Mouse (Mus musculus): ENCODE measurements at regions not wholly inside any gene's neighbourhood (a gene's known extent, or its start where the extent isn't known, plus 50 kb on each side); places are given as distances from the start of the nearest gene placed in this dataset.
"Not testable (repeated sequence)": the region's sequence is repeated elsewhere in the genome, so short reads cannot be mapped to it uniquely, and the experiment has no call there.

GRCm38 (mm10) chr1:140693482-140693881, 447.5 kb downstream of the Kcnt2 start:
- no peaks in the 10 kb centered on the region for H3K4me1 ChIP-seq (replicated peaks; ENCODE audit: control insufficient read depth, insufficient read depth, low read length)
- 96% methylated on average over 7 of the region's 7 CpGs for WGBS
- no peak overlapping the region for H3K9ac ChIP-seq
- no peaks in the 10 kb centered on the region for H3K27me3 ChIP-seq (ENCODE audit: control insufficient read depth, insufficient read depth, low read length)
- H3K27ac ChIP-seq = no peak overlapping the region
- no peak overlapping the region for H3K4me3 ChIP-seq (replicated peaks; ENCODE audit: low read length)
- no peak overlapping the region for H3K4me2 ChIP-seq (replicated peaks)
- no peaks in the 10 kb centered on the region for H3K9me3 ChIP-seq (ENCODE audit: control insufficient read depth, low read length)
- no peak for ATAC-seq (ENCODE audit: low FRiP score)
- no peak for DNase-seq (ENCODE audit: low spot score)
- H3K36me3 ChIP-seq (replicated peaks; ENCODE audit: control insufficient read depth, insufficient read depth) = no peaks in the 10 kb centered on the region

GRCm38 (mm10) chr1:140730189-140730588, 484.2 kb downstream of the Kcnt2 start:
- 96% methylated on average over 1 of the region's 1 CpGs for WGBS
- ATAC-seq (ENCODE audit: low FRiP score) (no peak), DNase-seq (ENCODE audit: low spot score) (no peak)
- Histone ChIP-seq H3K36me3 (replicated peaks; ENCODE audit: control insufficient read depth, insufficient read depth) (no peaks in the 10 kb centered on the region), H3K4me2 (replicated peaks) (no peak overlapping the region), H3K27ac (no peak overlapping the region), H3K9ac (no peak overlapping the region), H3K4me3 (replicated peaks; ENCODE audit: low read length) (no peak overlapping the region), H3K4me1 (replicated peaks; ENCODE audit: control insufficient read depth, insufficient read depth, low read length) (no peaks in the 10 kb centered on the region), H3K9me3 (ENCODE audit: control insufficient read depth, low read length) (no peaks in the 10 kb centered on the region), H3K27me3 (ENCODE audit: control insufficient read depth, insufficient read depth, low read length) (no peaks in the 10 kb centered on the region)

GRCm38 (mm10) chr1:140739001-140739728, 493.2 kb downstream of the Kcnt2 start:
- Histone ChIP-seq H3K9ac (no peak overlapping the region), H3K4me2 (replicated peaks) (no peak overlapping the region)

GRCm38 (mm10) chr1:140740081-140740480, 494.1 kb downstream of the Kcnt2 start:
- H3K4me2 ChIP-seq (replicated peaks) = no peak overlapping the region
- no peaks in the 10 kb centered on the region for H3K27me3 ChIP-seq (ENCODE audit: control insufficient read depth, insufficient read depth, low read length)
- no peak for ATAC-seq (ENCODE audit: low FRiP score)
- H3K4me1 ChIP-seq (replicated peaks; ENCODE audit: control insufficient read depth, insufficient read depth, low read length) = no peaks in the 10 kb centered on the region
- H3K27ac ChIP-seq = no peak overlapping the region
- H3K9me3 ChIP-seq (ENCODE audit: control insufficient read depth, low read length) = no peaks in the 10 kb centered on the region
- WGBS = 67% methylated on average over 1 of the region's 1 CpGs
- H3K9ac ChIP-seq = no peak overlapping the region
- no peak for DNase-seq (ENCODE audit: low spot score)
- H3K36me3 ChIP-seq (replicated peaks; ENCODE audit: control insufficient read depth, insufficient read depth) = no peaks in the 10 kb centered on the region
- H3K4me3 ChIP-seq (replicated peaks; ENCODE audit: low read length) = no peak overlapping the region

More at GRCm38 (mm10) chr1:140739001-140739728, 493.2 kb downstream of the Kcnt2 start:
- no peaks in the 10 kb centered on the region for H3K36me3 ChIP-seq (replicated peaks; ENCODE audit: control insufficient read depth, insufficient read depth)
- no peaks in the 10 kb centered on the region for H3K27me3 ChIP-seq (ENCODE audit: control insufficient read depth, insufficient read depth, low read length)
- no peak overlapping the region for H3K4me3 ChIP-seq (replicated peaks; ENCODE audit: low read length)
- no peak overlapping the region for H3K27ac ChIP-seq
- no peak for ATAC-seq (ENCODE audit: low FRiP score)
- WGBS = 76% methylated on average over 3 of the region's 3 CpGs
- no peaks in the 10 kb centered on the region for H3K4me1 ChIP-seq (replicated peaks; ENCODE audit: control insufficient read depth, insufficient read depth, low read length)
- H3K9me3 ChIP-seq (ENCODE audit: control insufficient read depth, low read length) = no peaks in the 10 kb centered on the region
- DNase-seq (ENCODE audit: low spot score) = no peak

GRCm38 (mm10) chr1:140748011-140748410, 502.1 kb downstream of the Kcnt2 start:
- no peak overlapping the region for H3K9ac ChIP-seq
- H3K4me2 ChIP-seq (replicated peaks) = no peak overlapping the region
- H3K4me1 ChIP-seq (replicated peaks; ENCODE audit: control insufficient read depth, insufficient read depth, low read length) = no peaks in the 10 kb centered on the region
- no peak overlapping the region for H3K27ac ChIP-seq
- no peaks in the 10 kb centered on the region for H3K36me3 ChIP-seq (replicated peaks; ENCODE audit: control insufficient read depth, insufficient read depth)
- no peak overlapping the region for H3K4me3 ChIP-seq (replicated peaks; ENCODE audit: low read length)
- no peaks in the 10 kb centered on the region for H3K27me3 ChIP-seq (ENCODE audit: control insufficient read depth, insufficient read depth, low read length)
- no peak for ATAC-seq (ENCODE audit: low FRiP score)
- DNase-seq (ENCODE audit: low spot score) = peak; percentile 50
- H3K9me3 ChIP-seq (ENCODE audit: control insufficient read depth, low read length) = no peaks in the 10 kb centered on the region
- WGBS = 4% methylated on average over 3 of the region's 3 CpGs

- Histone ChIP-seq H3K27me3 (ENCODE audit: control insufficient read depth, insufficient read depth, low read length) (no peaks in the 10 kb centered on the region), H3K4me1 (replicated peaks; ENCODE audit: control insufficient read depth, insufficient read depth, low read length) (no peaks in the 10 kb centered on the region), H3K36me3 (replicated peaks; ENCODE audit: control insufficient read depth, insufficient read depth) (no peaks in the 10 kb centered on the region), H3K27ac (no peak overlapping the region), H3K4me2 (replicated peaks) (no peak overlapping the region), H3K9ac (no peak overlapping the region), H3K9me3 (ENCODE audit: control insufficient read depth, low read length) (no peaks in the 10 kb centered on the region), H3K4me3 (replicated peaks; ENCODE audit: low read length) (no peak overlapping the region)
- ATAC-seq (ENCODE audit: low FRiP score) = no peak
- WGBS = 95% methylated on average over 1 of the region's 1 CpGs
- DNase-seq (ENCODE audit: low spot score) = no peak
These were observed 519.9 kb downstream of the Kcnt2 start for GRCm38 (mm10) chr1:140765906-140766305.

GRCm38 (mm10) chr1:140773769-140774168, 527.8 kb downstream of the Kcnt2 start:
- not testable (repeated sequence) for H3K9ac ChIP-seq; H3K9me3 ChIP-seq (ENCODE audit: control insufficient read depth, low read length); H3K36me3 ChIP-seq (replicated peaks; ENCODE audit: control insufficient read depth, insufficient read depth); H3K4me3 ChIP-seq (replicated peaks; ENCODE audit: low read length); H3K4me1 ChIP-seq (replicated peaks; ENCODE audit: control insufficient read depth, insufficient read depth, low read length); H3K27me3 ChIP-seq (ENCODE audit: control insufficient read depth, insufficient read depth, low read length); H3K27ac ChIP-seq; DNase-seq (ENCODE audit: low spot score); ATAC-seq (ENCODE audit: low FRiP score); H3K4me2 ChIP-seq (replicated peaks)
- 86% methylated on average over 4 of the region's 4 CpGs for WGBS

GRCm38 (mm10) chr1:140810170-140810569, 564.2 kb downstream of the Kcnt2 start:
- Histone ChIP-seq H3K4me1 (replicated peaks; ENCODE audit: control insufficient read depth, insufficient read depth, low read length) (no peaks in the 10 kb centered on the region), H3K36me3 (replicated peaks; ENCODE audit: control insufficient read depth, insufficient read depth) (no peaks in the 10 kb centered on the region), H3K27ac (no peak overlapping the region), H3K4me2 (replicated peaks) (no peak overlapping the region), H3K9ac (no peak overlapping the region), H3K4me3 (replicated peaks; ENCODE audit: low read length) (no peak overlapping the region), H3K9me3 (ENCODE audit: control insufficient read depth, low read length) (no peaks in the 10 kb centered on the region), H3K27me3 (ENCODE audit: control insufficient read depth, insufficient read depth, low read length) (no peaks in the 10 kb centered on the region)
- WGBS = 78% methylated on average over 5 of the region's 5 CpGs
- DNase-seq (ENCODE audit: low spot score) (no peak), ATAC-seq (ENCODE audit: low FRiP score) (no peak)

- Histone ChIP-seq H3K4me2 (replicated peaks) (no peak overlapping the region), H3K4me3 (replicated peaks; ENCODE audit: low read length) (no peak overlapping the region), H3K27me3 (ENCODE audit: control insufficient read depth, insufficient read depth, low read length) (no peaks in the 10 kb centered on the region), H3K4me1 (replicated peaks; ENCODE audit: control insufficient read depth, insufficient read depth, low read length) (no peaks in the 10 kb centered on the region), H3K9ac (no peak overlapping the region), H3K36me3 (replicated peaks; ENCODE audit: control insufficient read depth, insufficient read depth) (no peaks in the 10 kb centered on the region), H3K9me3 (ENCODE audit: control insufficient read depth, low read length) (no peaks in the 10 kb centered on the region), H3K27ac (no peak overlapping the region)
- 74% methylated on average over 4 of the region's 4 CpGs for WGBS
- no peak for DNase-seq (ENCODE audit: low spot score)
- no peak for ATAC-seq (ENCODE audit: low FRiP score)
These were observed 592.8 kb downstream of the Kcnt2 start for GRCm38 (mm10) chr1:140838766-140839165.

GRCm38 (mm10) chr1:140840579-140840978, 594.6 kb downstream of the Kcnt2 start:
- no peak for ATAC-seq (ENCODE audit: low FRiP score)
- H3K9ac ChIP-seq = no peak overlapping the region
- H3K4me3 ChIP-seq (replicated peaks; ENCODE audit: low read length) = no peak overlapping the region
- no peaks in the 10 kb centered on the region for H3K4me1 ChIP-seq (replicated peaks; ENCODE audit: control insufficient read depth, insufficient read depth, low read length)
- H3K36me3 ChIP-seq (replicated peaks; ENCODE audit: control insufficient read depth, insufficient read depth) = no peaks in the 10 kb centered on the region
- 94% methylated on average over 2 of the region's 2 CpGs for WGBS
- no peak overlapping the region for H3K4me2 ChIP-seq (replicated peaks)
- H3K27ac ChIP-seq = no peak overlapping the region
- DNase-seq (ENCODE audit: low spot score) = no peak
- H3K9me3 ChIP-seq (ENCODE audit: control insufficient read depth, low read length) = no peaks in the 10 kb centered on the region
- no peaks in the 10 kb centered on the region for H3K27me3 ChIP-seq (ENCODE audit: control insufficient read depth, insufficient read depth, low read length)
